Mouse (Mus musculus) regulatory T cell (primary cell): ENCODE results near the gene Sorl1.

ENCODE experiments used
- in situ Hi-C: fragments of 300-600 bp; cut with MboI, MseI; formaldehyde crosslinking; loops from one replicate; pipeline ENCODE4 v1.15.1; 2025; ENCODE audit warnings: high pct_unique_total_duplicates

Sorl1 gene

GRCm38 (mm10) chr9:42094752-42095151 lies 29.3 kb downstream of the Sorl1 start:
- in situ Hi-C loops: no loop called here

GRCm38 (mm10) chr9:42094028-42094551 lies 30.0 kb downstream of the Sorl1 start:
- in situ Hi-C loops: no loop called here

DNA sequence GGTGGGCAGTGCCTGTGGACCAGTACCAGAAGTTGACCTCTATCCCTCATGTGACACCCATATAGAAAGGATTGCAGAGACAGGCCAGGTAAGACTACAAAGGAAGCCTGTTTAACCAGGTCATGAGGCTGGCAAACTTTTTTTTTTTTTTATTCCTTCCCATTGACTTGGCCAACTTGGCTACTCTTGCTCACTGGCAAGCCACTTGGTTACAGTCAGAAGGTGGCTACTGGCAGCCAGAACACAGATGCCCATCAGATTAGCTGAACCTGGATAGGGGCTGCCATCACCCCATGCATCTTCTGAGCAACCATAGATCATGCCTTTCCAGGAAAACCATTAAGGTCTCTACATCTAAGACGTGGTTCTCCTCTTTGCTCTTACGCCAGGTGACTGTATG lies 31.3 kb downstream of the Sorl1 start:
- in situ Hi-C loops: no loop called here

GRCm38 (mm10) chr9:42091561-42091960 lies 32.5 kb downstream of the Sorl1 start:
- in situ Hi-C loops: no loop called here

DNA sequence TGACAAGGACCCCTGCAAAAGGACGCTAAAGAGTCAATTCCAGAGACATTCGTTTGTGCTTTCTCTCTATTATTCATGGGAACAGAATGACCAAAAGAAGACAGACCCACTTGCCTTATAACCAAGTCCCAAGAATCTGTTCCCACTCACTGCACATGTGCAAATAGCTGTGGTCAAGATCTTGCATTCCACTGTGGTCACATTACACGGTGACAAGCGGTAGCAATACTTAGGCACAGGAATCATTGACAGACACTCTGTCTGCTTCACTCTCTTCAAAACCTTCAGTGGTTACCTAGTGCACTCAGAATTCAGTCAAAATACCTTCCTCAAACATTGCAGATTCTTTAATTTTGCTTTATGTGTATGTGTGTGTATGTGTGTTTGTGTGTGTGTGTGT lies 36.2 kb downstream of the Sorl1 start:
- in situ Hi-C loops: no loop called here

DNA sequence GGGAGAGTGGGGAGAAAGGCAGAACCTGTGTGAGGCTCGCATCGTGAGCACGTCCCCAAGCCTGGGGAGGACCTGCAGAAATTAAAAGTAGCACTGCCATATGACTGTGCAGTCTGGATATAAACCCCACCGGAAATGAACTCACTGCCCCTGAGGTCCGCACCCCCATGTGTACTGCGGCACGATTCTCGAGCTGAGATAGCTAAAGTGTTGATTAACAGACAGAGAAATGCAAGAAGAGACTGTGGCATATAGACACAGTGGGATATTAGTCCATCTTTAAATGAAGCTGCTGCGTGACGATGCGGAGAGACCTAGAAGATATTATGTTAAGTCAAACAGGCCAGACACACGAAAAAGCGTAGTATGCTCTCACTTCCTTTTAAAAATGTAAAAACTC lies 38.1 kb downstream of the Sorl1 start:
- in situ Hi-C loops: no loop called here

GRCm38 (mm10) chr9:42083661-42084067 lies 40.4 kb downstream of the Sorl1 start:
- in situ Hi-C loops: no loop called here

GRCm38 (mm10) chr9:42081681-42082530 lies 42.2 kb downstream of the Sorl1 start:
- in situ Hi-C loops: no loop called here

GRCm38 (mm10) chr9:42080671-42081070 lies 43.4 kb downstream of the Sorl1 start:
- in situ Hi-C loops: no loop called here

DNA sequence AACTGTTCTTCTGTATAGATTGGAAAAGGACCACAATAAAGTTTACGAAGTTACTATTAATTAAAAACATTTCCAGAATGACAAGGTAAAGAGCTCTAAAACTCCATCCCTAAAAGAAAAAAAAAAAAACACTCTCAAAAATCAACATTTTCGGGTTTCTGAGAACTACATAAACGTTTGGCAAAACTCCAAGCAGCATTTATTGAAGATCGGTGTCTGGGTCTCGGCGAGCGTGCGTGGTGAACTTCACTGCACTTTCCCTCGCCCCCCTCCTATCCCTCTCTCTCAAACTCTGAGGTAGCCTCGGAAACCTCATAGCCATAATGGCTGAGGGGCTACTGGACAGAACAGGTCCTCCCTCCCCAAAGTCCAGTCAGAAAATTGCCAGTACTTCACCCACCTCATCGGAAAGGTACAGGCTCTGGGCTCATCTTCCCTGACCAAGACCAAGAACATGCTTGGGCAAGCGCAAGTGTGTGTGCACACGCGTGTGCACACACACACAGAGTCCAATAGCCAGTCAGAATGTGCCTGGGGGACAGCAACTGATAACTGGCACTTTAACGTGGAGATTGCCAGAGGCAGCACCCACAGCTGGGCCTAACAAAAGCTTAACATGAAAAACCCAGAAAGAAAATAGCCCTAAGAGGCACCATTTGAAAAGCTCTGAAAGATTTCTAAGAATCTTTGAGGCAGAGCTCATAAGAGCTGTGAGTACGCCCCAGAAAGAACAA lies 46.8 kb downstream of the Sorl1 start:
- in situ Hi-C loops: no loop called here

- in situ Hi-C loops: no loop called here
These were observed 47.7 kb downstream of the Sorl1 start for GRCm38 (mm10) chr9:42076256-42076849.

- in situ Hi-C loops: no loop called here
These were observed 48.9 kb downstream of the Sorl1 start for GRCm38 (mm10) chr9:42075241-42075640.

DNA sequence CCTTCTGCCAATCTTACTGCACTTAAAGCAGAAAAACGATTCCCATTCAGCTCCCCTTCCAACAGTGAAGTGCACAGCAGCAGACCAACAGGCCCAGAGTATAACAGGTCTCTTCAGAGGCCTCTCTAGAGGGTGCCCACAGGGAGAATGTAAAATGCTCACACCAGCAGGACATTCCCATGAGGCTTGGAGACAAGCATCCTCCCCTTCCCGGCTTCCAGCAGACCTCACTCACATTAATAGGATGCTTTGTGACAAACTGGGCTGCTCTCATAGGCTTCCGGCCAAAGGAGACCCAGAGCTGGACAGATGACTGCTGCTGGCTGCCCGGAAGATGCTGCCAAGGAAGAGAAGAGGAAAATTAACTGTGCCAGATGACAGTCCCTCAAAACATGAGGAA lies 52.1 kb downstream of the Sorl1 start:
- in situ Hi-C loops: no loop called here

GRCm38 (mm10) chr9:42070856-42071255 lies 53.2 kb downstream of the Sorl1 start:
- in situ Hi-C loops: no loop called here

DNA sequence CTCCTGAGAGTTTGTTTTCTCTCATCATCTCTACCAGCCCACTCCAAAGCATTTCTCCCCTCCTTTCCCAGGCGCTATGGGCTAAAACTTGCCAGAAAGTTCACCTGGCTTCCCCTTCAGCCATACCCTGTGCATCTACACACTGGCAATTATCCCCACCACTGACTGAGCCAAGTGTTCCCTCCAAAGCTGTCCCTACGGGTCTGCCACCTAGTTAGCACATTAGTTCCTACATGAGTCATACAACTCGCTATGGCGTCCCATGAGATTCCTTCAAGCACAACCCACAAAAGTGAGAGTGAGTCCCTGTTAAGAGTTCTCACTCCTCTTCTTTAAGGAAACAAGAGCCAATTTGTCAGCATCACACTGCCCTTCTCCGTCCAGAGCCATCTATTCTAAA lies 54.6 kb downstream of the Sorl1 start:
- in situ Hi-C loops: loop anchor here (10.0 kb wide), 2 partner anchors 485 to 1345 kb away; no protein-coding TSS in a partner anchor

- in situ Hi-C loops: loop anchor here (10.0 kb wide), 2 partner anchors 483 to 1347 kb away; no protein-coding TSS in a partner anchor
These were observed 56.1 kb downstream of the Sorl1 start for GRCm38 (mm10) chr9:42067950-42068349.

DNA sequence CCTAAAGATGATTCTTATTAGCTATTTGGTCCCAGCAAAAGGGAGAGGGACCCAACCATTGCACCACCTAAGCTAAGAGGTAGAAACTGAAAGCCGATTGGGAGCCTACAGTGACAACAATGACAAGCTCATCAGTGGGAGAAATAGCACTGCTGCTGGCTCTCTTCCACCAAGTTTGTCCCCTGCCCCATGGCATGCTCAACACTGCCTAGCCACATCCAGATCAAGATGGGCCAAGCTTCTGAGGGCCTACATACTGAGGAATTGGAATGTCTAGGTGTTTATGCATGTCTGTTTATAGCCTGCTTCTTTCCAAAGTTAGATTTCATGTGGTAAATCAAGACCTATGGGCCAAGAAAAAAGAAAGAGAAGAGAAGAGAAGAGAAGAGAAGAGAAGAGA lies 58.3 kb downstream of the Sorl1 start:
- in situ Hi-C loops: loop anchor here (10.0 kb wide), 2 partner anchors 481 to 1349 kb away; no protein-coding TSS in a partner anchor

DNA sequence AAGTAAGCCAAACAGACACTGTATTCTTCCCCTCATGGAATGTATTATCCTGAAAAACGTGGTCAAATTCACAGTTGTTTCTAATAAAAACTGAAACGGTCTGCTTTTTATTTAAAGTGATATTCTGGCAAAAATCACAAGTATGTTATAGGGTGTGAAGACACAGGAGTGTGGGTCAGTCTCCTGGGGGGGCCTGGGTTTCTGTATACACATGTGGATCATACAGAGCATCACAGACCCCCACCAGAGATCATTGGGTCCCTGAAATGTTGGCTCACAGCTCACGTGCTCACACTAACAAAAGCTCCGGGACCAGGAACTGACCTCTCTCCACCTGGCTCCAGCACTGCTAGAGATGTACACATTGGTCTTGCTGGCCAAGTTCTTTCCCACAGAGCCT lies 60.7 kb downstream of the Sorl1 start:
- in situ Hi-C loops: loop anchor here (10.0 kb wide), 2 partner anchors 479 to 1351 kb away; no protein-coding TSS in a partner anchor

DNA sequence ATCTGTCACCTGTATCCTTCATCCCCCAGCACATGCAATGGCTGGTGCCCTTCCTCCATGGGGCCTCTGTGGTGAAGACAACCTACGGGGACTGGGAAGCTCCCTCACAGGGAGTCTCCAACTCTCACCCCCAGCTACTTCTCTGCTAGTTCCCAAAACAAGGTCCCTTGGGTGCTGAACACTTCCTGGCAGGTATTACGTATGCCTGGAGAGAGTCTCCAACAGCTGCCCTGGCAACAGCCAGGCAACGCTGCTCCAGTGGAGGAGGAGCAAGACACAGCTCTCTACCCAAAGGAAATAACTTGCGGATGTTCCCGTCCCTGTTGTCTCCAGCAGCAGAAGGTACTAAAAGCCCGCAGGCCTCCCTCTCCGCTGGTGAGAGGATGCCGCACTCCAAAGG lies 61.8 kb downstream of the Sorl1 start:
- in situ Hi-C loops: loop anchor here (10.0 kb wide), 2 partner anchors 477 to 1353 kb away; no protein-coding TSS in a partner anchor

- in situ Hi-C loops: loop anchor here (5.0 kb wide), 1 partner anchor 93 kb away; no protein-coding TSS in a partner anchor
These were observed 65.1 kb downstream of the Sorl1 start for GRCm38 (mm10) chr9:42059006-42059405.

GRCm38 (mm10) chr9:42056591-42056990 lies 67.5 kb downstream of the Sorl1 start:
- in situ Hi-C loops: loop anchor here (5.0 kb wide), 1 partner anchor 96 kb away; no protein-coding TSS in a partner anchor

GRCm38 (mm10) chr9:42055378-42055777 lies 68.7 kb downstream of the Sorl1 start:
- in situ Hi-C loops: loop anchor here (5.0 kb wide), 1 partner anchor 97 kb away; no protein-coding TSS in a partner anchor
